Mouse (Mus musculus): ENCODE data around the gene Ccl3.

- TF ChIP-seq CTCF (IDR thresholded peaks at IDR 0.05; ENCODE audit: low read depth, low read length) (no peak), EP300 (IDR thresholded peaks at IDR 0.05; ENCODE audit: insufficient read depth, low read depth, low read length) (no peak)
Observed at GRCm38 (mm10) chr11:83603399-83603798, 45.8 kb downstream of the Ccl3 start.

Data from ES-Bruce4 (cell line).